Mouse (Mus musculus) hindbrain, embryonic 13.5 days (tissue): ENCODE measurements around the gene Plac9a. TPM values are rescaled to one million over a fixed set of nuclear protein-coding genes. Genes with fewer than 3 reads are reported as not detected.
A peak's percentile ranks its signal among the peaks of the same experiment; 100 is the strongest.

Experiments used
- ATAC-seq: fragments of 200-750 bp; cut with Nextera tagmentation; 2 replicates; pipeline ENCODE4 v1.8.0; 2017; ENCODE audit warnings: moderate TSS enrichment; ENCODE audit not compliant: low FRiP score
- H3K27ac ChIP-seq: fragments of 300-500 bp; sonication (generic); 2 replicates; pipeline ENCODE4 v1.5.1; 2015; ENCODE audit warnings: inconsistent platforms, mild to moderate bottlenecking, moderate library complexity
- H3K27me3 ChIP-seq: fragments of 300-500 bp; sonication (generic); 2 replicates; pipeline ENCODE4 v1.6.1; 2015; ENCODE audit warnings: mild to moderate bottlenecking, inconsistent platforms
- H3K36me3 ChIP-seq: fragments of 300-500 bp; sonication (generic); 2 replicates; pipeline ENCODE4 v1.6.1; 2015; ENCODE audit warnings: mild to moderate bottlenecking, inconsistent platforms
- H3K4me1 ChIP-seq: fragments of 300-500 bp; sonication (generic); replicated peaks from 2 replicates; pipeline ENCODE4 v1.6.1; 2015; ENCODE audit warnings: inconsistent platforms
- H3K4me2 ChIP-seq: fragments of 300-500 bp; sonication (generic); 2 replicates; pipeline ENCODE4 v1.6.1; 2015; ENCODE audit warnings: inconsistent platforms, mild to moderate bottlenecking, moderate library complexity
- H3K4me3 ChIP-seq: fragments of 300-500 bp; sonication (generic); 2 replicates; pipeline ENCODE4 v1.5.1; 2015; ENCODE audit warnings: mild to moderate bottlenecking, inconsistent platforms
- H3K9ac ChIP-seq: fragments of 300-500 bp; sonication (generic); 2 replicates; pipeline ENCODE4 v1.6.1; 2015; ENCODE audit warnings: mild to moderate bottlenecking, inconsistent platforms
- H3K9me3 ChIP-seq: fragments of 300-500 bp; sonication (generic); 2 replicates; pipeline ENCODE4 v1.6.1; 2016; ENCODE audit warnings: inconsistent platforms
- WGBS: fragments of 180-500 bp; shearing (Covaris S2); methylation state at CpG from one replicate; pipeline ENCODE4 v1.1.7; 2015; 5-methylcytosine and 5-hydroxymethylcytosine counted together
- polyA plus RNA-seq: library from polyadenylated mRNA; unstranded; fragments of >200 nt; fragmentation: Nextera tagmentation; extraction: Ambion mirVana; gene quantifications from 2 replicates; pipeline ENCODE4 v1.2.1, GENCODE M21; 2015

Plac9a gene
- polyA plus RNA-seq, 1 experiment from 2014 or later = not detected

DNA sequence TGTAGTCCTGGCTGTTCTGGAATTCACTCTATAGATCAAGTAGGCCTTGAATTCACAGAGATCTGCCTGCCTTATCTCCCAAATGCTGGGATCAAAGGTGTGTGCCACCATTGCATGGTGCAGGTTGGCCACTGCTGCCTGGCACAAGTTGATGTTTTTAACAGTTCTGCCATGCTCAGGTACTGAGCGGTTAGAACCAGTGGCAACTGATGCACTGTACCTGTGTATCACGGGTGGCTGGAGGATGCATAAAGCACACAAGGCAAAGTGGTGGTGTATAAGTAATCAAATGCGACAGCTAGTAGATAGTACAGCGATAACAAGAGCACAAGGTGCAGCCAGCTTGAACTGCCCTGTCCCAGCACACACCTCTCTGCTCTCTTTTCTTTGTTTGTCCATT lies 58.5 kb downstream of the Plac9a start:
- Histone ChIP-seq H3K9ac (no peak overlapping the region), H3K9me3 (no peaks in the 10 kb centered on the region), H3K27ac (no peak overlapping the region), H3K4me3 (no peak overlapping the region), H3K27me3 (peaks cover 52% of the 10 kb centered on the region), H3K36me3 (no peaks in the 10 kb centered on the region), H3K4me2 (no peak overlapping the region), H3K4me1 (peaks cover 19% of the 10 kb centered on the region)
- 98% methylated on average over 4 of the region's 4 CpGs for WGBS
- ATAC-seq = no peak

DNA sequence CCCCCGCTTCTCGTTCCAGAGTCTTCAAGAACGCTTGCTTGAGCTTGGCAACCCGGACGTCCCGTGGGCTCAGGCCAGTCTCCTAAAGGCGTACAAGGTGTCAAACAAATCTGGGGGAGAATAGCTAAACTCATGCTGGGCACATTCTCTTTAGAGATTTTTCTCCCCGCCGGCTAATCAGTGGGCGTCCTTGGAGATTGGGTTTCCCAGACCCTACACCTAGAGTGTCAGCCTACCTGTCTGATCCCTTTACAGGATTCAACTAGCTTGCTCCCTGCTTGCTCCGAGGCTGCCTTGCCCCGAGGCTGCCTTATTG lies 60.3 kb downstream of the Plac9a start:
- H3K4me1 ChIP-seq = peaks cover 15% of the 10 kb centered on the region
- peaks cover 52% of the 10 kb centered on the region for H3K27me3 ChIP-seq
- H3K4me2 ChIP-seq = peak overlapping the region; percentile 90
- no peaks in the 10 kb centered on the region for H3K9me3 ChIP-seq
- H3K9ac ChIP-seq = peak overlapping the region; percentile 62
- no peak for ATAC-seq
- under 1% methylated on average over 12 of the region's 12 CpGs for WGBS
- peak overlapping the region; percentile 52 for H3K4me3 ChIP-seq
- H3K36me3 ChIP-seq = no peaks in the 10 kb centered on the region
- H3K27ac ChIP-seq = no peak overlapping the region

DNA sequence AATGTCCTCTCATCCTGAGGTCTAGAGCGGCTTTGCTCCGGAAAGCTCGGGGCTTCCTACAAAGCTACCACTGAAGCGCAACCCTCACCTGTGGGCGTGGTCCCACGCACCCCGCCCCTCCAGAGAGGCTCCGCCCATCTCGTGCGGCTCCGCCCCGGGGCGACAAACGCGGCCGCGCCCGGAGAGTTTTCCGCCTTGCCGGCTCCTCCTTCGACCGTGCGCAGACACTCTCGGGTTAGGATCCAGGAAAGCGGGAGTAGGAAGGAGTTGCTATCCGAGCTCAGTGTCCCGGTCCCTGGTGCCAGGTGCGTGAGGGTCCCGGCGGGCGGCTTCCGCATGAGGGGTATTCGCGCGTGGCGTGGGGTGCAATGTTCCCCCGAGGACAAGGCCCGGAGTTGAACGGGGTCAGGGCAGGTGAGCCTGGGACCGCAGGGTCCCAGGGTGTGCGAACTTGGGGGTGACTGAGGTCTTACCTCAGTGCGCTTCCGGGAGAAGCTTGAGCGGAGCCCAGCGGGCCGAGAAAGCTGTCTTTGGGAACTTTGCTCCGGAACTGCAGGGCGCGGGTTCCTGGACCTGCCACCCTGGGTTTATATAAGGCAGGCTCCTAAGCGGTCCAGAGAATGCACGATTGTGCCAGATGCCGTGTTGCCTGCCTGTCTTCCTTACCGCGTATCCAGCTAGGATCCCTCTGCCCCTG lies 60.8 kb downstream of the Plac9a start, which contains the start of gene Anxa11:
Gene Anxa11, plus strand, starts transcription at position 166 of the 697 bp plus-strand sequence.
- Histone ChIP-seq H3K4me3 (peak within 1 kb of the TSS; percentile 52), H3K9me3 (no peaks in the 10 kb centered on the region), H3K27ac (no peak within 1 kb of the TSS), H3K36me3 (no peaks in the 10 kb centered on the region), H3K4me2 (peak within 1 kb of the TSS; percentile 90), H3K9ac (peak within 1 kb of the TSS; percentile 62), H3K27me3 (peaks cover 52% of the 10 kb centered on the region), H3K4me1 (peaks cover 14% of the 10 kb centered on the region)
- WGBS = under 1% methylated on average over 54 of the region's 54 CpGs
- peak; percentile 57; the same call in 1 of the 2 replicates for ATAC-seq

DNA sequence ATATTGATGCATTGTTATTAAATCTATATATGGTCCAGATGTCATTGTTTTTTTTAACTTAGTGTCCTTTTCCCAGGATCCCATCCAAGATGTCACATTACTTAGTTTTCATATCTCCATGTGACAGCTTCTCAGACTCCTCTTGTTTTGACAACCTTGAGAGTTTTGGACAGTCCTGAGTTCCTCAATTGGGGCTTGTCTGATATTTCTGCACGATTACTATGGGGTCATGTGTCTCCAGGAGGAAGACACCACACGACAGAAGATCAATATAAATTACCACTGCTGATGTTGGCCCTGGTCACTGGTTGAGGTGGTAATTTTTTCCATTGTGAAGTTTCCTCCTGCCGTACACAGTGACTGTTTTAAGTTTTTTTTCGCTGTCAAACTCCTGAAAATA lies 61.3 kb downstream of the Plac9a start:
- peaks cover 52% of the 10 kb centered on the region for H3K27me3 ChIP-seq
- no peaks in the 10 kb centered on the region for H3K9me3 ChIP-seq
- H3K4me1 ChIP-seq = peaks cover 14% of the 10 kb centered on the region
- 4% methylated on average over 4 of the region's 4 CpGs for WGBS
- no peak; the same call in 1 of the 2 replicates for ATAC-seq
- no peak overlapping the region for H3K27ac ChIP-seq
- no peaks in the 10 kb centered on the region for H3K36me3 ChIP-seq
- H3K9ac ChIP-seq = peak overlapping the region; percentile 62; the same call in 1 of the 2 replicates
- H3K4me3 ChIP-seq = peak overlapping the region; percentile 52
- H3K4me2 ChIP-seq = peak overlapping the region; percentile 90

DNA sequence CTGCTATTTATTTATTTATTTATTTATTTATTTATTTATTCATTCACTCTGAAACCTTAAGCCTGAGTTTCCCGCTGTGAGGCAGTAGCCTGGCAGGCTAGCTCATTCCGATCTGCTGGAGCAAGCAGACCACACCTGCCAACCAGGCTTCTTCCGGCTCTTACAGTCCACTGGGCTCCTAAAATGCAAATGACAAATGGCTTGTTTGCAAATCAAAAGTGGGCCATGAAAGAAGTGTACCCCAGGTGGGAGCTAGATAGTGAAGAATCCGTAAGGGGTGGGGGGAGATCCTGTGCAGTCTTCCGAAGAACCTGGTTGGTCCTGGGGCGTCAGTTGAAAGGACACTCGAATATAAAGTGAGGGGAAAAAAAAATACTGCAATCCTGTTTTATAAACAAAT lies 61.9 kb downstream of the Plac9a start:
- H3K9me3 ChIP-seq = no peaks in the 10 kb centered on the region
- H3K4me2 ChIP-seq = no peak overlapping the region
- ATAC-seq = no peak
- no peak overlapping the region for H3K4me3 ChIP-seq
- 7% methylated on average over 7 of the region's 7 CpGs for WGBS
- H3K36me3 ChIP-seq = no peaks in the 10 kb centered on the region
- peaks cover 14% of the 10 kb centered on the region for H3K4me1 ChIP-seq
- H3K27me3 ChIP-seq = peaks cover 47% of the 10 kb centered on the region
- no peak overlapping the region for H3K27ac ChIP-seq
- no peak overlapping the region for H3K9ac ChIP-seq

DNA sequence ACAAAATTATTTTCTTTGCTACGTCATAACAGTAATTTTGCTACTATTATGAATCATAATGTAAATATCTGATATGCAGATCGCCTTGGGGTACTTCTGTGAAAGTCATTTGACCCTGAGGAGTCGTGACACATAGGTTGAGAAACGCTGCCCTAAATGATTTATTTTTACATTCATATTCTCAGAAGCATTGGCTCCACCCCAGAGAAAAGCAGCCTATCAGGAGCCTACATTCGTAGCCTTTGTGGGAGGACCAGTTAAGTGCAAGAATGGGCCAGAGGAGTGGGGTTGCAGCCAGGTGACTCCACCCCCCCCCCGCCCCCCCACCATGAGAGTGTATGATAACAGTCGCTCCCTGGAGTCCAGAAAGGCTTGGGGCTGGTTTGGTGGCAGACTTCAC lies 63.1 kb downstream of the Plac9a start:
- H3K4me3 ChIP-seq = no peak overlapping the region
- H3K36me3 ChIP-seq = no peaks in the 10 kb centered on the region
- 77% methylated on average over 7 of the region's 7 CpGs for WGBS
- H3K4me2 ChIP-seq = no peak overlapping the region
- H3K9ac ChIP-seq = no peak overlapping the region
- H3K4me1 ChIP-seq = peaks cover 14% of the 10 kb centered on the region
- no peak for ATAC-seq
- no peaks in the 10 kb centered on the region for H3K9me3 ChIP-seq
- peaks cover 45% of the 10 kb centered on the region for H3K27me3 ChIP-seq
- no peak overlapping the region for H3K27ac ChIP-seq

DNA sequence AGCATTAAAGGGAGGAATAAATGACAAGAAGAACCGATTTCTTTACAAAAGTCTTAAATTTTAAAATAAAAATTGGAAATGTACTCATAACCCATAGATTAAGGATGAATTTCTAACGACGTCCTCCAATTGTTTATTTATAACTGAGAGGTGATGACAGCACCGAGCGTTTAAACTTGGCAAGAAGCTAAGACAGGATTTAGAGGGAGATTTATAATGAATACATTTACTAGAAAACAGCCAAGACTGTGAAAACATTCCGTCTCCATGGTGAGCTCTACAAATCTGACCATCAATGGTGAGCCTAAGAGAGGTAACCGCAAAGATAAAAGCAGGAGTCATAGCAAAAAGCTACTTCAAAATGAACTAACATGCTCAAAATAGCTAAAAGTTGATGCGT lies 64.5 kb downstream of the Plac9a start:
- peaks cover 14% of the 10 kb centered on the region for H3K4me1 ChIP-seq
- H3K27ac ChIP-seq = no peak overlapping the region
- no peak overlapping the region for H3K4me3 ChIP-seq
- no peak for ATAC-seq
- H3K27me3 ChIP-seq = peaks cover 31% of the 10 kb centered on the region
- 61% methylated on average over 8 of the region's 8 CpGs for WGBS
- no peak overlapping the region for H3K9ac ChIP-seq
- H3K36me3 ChIP-seq = no peaks in the 10 kb centered on the region
- no peaks in the 10 kb centered on the region for H3K9me3 ChIP-seq
- no peak overlapping the region for H3K4me2 ChIP-seq

Other genes with a start within 250 kb of the Plac9a start
- 28.0 and 32.0 TPM in 2 replicates for gene Ppif, start 208.9 kb downstream of the Plac9a start, polyA plus RNA-seq
- gene Zcchc24, start 134.1 kb downstream of the Plac9a start, polyA plus RNA-seq = 11.9 and 12.2 TPM in 2 replicates
- gene Anxa11, start 60.9 kb downstream of the Plac9a start, polyA plus RNA-seq = 3.1 and 3.4 TPM in 2 replicates
- gene Tmem254a, start 24.6 kb upstream of the Plac9a start, polyA plus RNA-seq = 2.9 and 3.0 TPM in 2 replicates
- gene Cphx1, start 35.2 kb upstream of the Plac9a start, polyA plus RNA-seq = not detected in 2 replicates
- gene Duxbl1, start 75.5 kb upstream of the Plac9a start, polyA plus RNA-seq = 4.9 and 5.7 TPM in 2 replicates
- 2.9 and 4.7 TPM in 2 replicates for gene Gm9780, start 139.6 kb upstream of the Plac9a start, polyA plus RNA-seq
- gene Tmem254c, start 164.3 kb upstream of the Plac9a start, polyA plus RNA-seq = 17.8 and 29.5 TPM in 2 replicates
- not detected in 2 replicates for gene Cphx2, start 178.4 kb upstream of the Plac9a start, polyA plus RNA-seq
- gene Cphx3, start 179.2 kb upstream of the Plac9a start, polyA plus RNA-seq = not detected in 2 replicates
- gene Duxbl2, start 215.2 kb upstream of the Plac9a start, polyA plus RNA-seq = 1.5 TPM in 1 of 2 replicates, not detected in the other